Mouse (Mus musculus) heart, adult 9 months (tissue): ENCODE measurements at regions not wholly inside any gene's neighbourhood (a gene's known extent, or its start where the extent isn't known, plus 50 kb on each side); places are given as distances from the start of the nearest gene placed in this dataset.

Source experiments
- DNase-seq, 2 experiments: peaks; one replicate each; pipeline ENCODE4 v3.0.0; 2022; ENCODE audit warnings: low spot score in 2 of 2

DNA sequence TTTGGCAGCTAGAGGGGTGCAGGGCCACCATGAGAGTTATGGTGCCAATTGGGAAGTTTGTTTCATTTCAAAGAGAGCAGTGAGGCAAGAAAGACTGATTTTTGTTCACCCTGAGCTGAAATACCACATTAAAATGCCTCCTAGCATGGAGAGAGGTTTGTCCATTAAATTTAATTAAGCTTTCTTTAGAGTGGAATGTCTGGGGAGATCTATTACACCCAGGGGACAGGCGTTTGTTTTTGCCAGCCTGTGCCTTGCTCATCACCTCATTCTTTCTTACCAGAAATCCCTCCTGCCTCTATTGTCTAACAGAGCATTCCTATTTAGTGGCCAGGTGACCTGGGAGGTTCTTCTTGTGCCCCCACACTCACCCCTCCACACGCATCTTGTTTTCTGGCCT lies 55.2 kb upstream of the Rcn1 start:
- no peak for DNase-seq

DNA sequence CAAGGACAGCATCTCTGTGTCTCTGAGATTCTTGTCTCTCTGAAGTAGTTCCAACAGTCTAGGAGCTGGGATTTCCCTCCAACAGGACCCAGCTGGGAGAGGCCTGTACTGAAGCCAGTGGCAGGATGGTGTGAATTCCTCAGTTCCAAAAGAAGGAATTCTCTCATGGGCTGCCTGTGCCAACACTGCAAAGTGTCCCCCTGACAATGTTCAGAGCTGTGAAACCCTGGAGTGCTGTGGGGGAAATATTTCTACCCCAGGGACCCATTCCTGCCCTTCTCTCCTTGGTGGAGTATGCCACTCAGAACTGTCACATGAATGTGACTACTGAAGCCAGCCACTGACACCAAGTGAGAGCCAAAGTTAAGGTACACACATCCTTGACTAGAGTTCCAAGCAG lies 55.7 kb upstream of the Rcn1 start:
- DNase-seq = no peak

DNA sequence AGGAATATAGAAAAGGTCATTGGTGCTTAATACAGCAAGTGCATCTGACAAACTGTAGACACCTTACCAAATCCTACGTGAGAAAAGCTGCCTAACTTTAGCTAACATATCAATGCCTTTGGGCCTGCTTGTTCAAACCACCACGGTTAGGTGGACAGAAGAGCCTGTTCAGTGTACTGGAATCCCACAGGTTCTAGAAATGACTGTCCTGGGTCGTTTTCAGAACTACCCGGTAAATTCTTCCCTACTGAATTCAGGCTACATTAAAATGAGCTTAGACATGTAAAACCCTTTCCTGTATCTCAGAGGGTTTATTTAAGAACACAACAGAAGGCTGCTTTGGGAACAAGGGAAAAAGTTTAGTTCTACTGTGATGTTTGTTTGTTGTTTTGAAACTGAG lies 59.5 kb upstream of the Rcn1 start:
- DNase-seq = no peak

DNA sequence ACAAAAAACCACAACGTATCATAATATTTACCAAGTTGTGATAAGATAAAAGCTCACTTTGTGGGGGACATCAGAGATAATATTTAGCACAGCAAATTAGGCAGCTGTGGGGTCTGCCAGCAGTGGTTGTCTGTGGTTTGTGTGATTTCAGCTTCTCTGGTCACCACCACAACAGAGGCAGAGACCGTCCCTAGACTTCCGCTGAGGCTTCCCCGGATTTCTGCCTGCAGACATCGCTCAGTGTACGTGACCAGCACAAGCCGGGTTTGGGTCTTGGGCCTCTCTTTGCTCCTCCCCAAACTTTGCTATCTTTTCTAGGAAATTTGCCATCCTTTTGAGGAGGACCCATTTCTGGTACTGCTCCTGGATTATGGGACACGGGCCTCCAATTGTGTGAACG lies 60.4 kb upstream of the Rcn1 start:
- DNase-seq = no peak

DNA sequence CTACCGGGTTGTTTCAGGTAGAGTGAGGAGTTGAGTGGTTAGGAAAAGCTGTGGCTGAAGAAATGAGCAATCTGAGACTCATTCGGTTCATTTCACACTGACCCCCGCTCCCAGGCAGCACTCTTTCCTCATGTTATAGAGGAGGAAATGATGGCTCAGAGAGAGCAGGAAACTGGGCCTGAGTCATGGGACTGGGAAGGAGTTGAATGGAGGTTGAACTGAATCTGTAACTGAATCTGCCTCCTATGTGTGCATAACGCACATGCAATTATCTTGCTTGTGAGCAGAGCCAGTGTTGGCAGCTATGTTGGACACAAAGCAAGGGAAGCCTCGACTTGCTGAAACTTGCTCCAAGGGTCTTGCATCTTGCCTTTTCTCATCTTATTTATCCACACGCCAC lies 66.5 kb upstream of the Rcn1 start:
- no peak for DNase-seq

DNA sequence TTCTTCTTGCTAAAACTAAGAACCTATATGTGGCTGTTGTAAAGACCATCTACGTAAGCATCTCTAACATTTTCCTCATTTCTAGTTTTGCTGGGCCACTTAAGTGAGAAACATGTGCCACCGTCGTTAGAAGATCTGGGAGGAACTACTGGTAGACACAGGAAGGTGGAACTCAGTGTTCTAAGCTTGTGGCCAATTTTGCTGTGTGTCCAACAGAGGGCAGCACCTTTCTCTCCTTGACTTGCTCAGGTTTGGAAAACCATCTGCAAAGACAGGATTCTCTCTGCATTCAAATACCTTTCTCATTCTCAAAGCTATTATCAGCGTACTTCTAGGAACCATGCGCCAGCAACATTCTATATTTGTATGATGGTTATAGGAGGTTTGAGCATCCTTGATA lies 69.8 kb upstream of the Rcn1 start:
- peak in 1 of 2 experiments; percentile 4 for DNase-seq

DNA sequence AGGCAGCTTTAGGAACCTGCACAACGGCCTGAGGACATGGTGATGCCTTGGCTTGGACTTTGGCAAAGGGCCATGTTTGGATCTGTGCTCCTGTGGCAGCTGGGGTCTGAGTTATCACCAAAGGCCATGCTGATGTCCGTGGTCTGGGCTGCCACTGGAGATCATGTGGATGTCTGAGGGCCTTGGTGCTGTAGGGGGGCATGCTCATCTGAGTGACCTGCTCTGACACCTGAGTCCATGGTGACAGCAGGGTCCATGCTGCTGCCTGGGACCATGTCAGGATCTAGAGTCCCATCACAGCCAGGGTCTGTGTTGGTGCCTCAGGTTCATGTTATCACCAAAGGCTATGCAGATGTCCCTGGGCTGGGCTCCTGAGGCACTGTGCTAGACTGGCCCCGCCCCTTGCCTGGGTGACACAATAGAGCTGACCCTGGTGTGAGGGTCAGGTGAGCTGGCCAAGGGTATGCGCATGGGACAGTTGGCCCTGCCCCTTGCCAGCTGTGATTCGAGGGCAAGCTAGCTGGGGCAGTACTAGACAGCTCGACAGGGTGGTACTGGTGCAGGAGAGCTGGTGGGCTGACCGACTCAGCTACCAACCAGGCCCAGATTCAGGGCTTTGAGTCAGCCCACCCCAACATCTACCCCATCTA lies 77.0 kb upstream of the Rcn1 start:
- no peak for DNase-seq

DNA sequence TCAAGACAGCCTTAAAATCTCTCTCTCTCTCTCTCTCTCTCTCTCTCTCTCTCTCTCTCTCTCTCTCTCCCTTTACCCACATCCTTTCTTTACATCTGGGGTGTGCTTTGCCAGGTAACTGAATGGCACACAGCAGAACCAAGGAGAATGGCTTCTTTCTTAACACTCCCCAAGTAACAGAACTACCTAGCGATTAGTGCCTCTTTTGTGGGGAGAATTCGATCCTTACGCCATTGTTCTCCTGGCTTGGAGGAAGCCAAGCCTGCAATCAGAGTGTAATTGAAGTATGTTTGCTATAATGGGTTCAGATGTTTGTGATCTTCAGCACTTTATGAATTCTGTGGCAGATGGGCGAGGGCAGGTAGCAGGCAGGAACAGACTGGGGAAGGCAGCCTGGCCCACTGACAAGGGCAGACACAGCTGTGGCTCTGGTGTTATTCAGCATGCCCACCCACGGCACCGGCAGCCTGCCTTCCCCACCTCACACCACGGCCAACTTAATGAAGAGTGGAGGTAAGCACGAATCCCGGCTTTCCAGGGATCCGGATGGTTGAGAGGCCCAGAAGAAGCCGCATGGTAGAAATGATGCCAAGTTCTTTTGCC lies 83.0 kb upstream of the Rcn1 start:
- DNase-seq = no peak

DNA sequence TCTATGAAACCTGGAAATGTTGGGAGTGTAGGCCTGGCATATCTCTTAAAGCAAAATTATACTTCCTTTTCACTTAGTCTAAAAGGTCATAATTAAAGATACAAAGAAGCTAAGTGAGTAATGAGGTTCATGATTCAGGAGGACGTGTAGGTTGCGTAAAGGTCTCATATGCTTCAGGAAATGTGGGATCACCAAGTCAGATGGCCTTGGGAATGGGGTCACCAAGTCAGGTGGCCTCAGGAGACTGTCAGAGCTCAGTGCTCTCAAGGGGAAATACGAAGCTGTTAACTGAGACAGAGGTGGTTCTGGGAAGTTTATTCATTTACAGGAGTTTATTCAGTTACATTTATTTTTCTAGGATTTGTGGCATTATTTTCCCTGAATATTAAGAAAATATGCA lies 85.4 kb upstream of the Rcn1 start:
- no peak for DNase-seq

DNA sequence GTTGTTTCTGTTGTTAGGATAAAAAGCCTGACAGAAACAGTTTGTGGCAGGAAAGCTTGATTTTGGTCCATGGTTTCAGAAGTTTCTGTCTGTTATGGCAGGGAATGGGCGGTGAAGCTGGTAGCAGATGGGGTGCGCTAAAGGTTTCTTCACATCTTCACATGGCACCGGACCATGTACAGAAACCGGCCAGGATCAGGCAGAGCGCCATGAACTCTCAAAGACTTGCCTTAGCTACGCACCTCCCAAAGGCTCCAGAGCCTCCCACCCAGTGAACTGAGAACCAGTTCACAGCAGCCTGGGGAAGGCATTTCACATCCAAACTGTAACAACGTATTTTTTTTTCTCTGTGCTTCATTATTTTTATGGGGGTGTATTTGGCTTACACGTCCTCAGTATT lies 86.2 kb upstream of the Rcn1 start:
- no peak for DNase-seq

DNA sequence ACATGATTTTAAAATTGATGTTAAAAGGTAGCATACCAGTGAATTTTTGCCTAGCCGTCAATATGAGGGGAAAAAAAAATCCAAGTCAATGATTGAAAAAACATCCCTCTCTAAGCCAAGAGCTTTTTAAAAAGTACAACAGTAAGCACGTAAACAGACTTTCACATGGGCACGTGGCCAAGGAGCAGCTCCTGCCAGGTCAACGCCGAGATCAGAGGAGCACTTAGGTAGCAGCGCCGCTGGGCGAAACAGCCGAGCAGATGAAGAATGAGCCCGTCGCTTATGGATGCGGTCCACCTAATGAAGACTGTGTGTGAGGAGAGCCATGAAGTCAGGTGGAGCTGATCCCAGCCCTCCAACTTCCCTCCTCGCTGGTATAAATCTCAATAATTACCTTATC lies 96.7 kb upstream of the Rcn1 start:
- no peak for DNase-seq

DNA sequence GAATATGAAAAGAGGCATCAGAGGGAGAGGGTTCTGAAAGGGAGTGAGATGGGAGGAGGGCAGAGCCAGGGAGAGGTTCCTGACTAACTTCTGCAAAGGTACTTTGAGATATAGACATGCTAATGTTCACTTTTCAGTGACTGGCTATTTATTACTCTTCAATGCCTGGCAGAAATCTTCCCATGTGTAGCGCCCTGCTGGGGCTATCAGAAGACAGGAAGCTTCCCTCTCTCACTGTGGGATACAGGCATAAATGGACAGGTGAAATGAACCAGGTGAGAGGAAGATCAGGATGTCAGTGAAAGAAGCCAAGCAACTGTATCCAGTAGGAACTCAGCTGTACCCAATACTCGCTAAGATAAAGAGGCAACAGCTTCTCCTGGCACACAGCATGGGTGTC lies 105.1 kb upstream of the Rcn1 start:
- DNase-seq = no peak

DNA sequence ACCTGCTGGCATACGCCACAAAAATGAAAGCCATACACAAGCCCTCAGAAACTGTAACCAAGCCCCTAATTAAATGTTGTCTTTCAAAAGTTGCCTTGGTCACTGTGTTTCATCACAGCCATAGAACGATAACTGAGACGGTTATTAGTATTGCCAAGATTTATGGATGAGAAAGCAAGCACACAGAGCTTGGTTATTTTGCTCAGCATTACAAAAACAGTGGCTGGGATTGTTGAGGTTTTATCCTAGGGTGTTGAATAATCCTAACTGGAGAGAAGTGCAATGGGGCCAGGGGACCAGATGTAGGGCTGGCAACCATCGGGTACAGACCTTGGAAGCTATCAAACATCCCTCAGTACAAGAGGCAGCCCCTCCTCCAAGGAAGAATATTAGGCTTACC lies 106.4 kb upstream of the Rcn1 start:
- no peak for DNase-seq

DNA sequence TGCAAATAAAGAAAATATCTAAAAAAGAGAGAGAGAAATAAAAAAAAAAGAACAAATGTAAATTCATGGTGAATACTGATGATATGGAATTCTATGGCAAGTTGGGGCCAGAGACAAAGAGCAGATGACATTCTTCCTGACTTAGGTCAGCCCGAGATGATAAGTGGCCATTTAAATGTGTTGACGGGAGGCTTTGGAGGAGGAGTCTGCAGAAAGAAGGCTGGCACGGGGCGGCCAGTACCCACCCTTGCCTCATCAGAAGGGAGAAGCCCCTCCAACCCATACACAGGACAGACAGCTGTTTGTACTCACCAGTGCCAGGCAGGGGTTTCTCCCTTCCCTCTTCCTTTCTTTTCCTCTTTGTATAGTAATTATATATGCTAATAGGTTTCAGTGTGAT lies 108.0 kb upstream of the Rcn1 start:
- no peak for DNase-seq

DNA sequence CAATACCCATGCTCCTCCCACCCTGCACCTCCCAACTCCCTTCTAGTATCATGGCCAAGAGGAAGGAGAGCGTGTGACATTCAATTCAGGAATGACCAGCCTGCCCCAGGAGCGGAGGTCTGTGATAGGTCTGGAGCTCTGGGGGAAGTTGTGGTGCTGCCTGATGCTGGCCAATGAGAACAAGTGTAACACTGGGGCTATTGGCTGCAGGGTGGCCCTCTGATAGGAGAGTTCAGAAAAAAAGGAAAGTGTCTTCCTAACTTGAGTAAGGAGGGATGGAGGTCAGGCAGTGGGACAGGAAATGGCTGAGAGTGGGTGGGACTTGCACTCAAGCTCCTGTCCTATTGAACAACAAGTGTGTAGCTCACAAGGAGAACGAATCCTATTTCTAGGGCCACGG lies 111.7 kb upstream of the Rcn1 start:
- DNase-seq = no peak

DNA sequence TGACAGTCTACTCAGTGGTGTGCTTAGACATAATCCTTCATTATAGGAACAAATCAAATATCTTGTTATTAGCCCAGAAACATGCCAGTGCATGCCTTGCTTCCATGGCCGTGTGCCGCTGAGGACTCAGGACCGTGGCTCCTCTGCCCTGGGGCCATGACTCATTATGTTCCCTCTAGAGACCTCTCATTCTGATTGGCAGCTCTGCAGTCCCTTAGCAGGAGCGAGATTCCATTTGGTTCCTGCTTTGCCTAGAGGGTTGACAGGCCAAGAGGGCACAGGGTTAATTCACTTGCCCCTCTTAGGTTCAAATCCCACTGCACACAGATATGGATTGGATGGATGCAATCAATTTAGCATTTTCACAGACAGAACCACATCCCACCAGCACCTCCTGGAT lies 112.6 kb upstream of the Rcn1 start:
- DNase-seq = no peak

DNA sequence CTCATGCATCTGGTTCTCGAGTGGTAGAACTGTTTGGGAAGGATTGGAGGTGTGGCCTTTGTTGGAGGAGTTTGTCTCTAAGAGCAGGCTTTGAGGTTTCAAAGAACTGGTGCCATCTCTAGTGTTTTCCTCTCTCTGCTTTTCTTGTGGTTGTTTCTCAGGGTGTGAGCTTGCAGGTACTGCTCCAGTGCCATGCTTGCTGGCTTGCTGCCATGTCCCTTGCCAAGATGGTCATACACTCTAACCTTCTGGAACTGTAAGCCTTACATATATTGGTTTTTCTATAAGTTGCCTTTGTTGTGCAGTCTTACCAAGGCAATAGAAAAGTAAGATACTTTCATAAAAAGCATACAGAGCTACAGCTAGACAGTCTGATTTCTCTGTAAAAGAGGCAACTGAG lies 115.1 kb upstream of the Rcn1 start:
- no peak for DNase-seq

DNA sequence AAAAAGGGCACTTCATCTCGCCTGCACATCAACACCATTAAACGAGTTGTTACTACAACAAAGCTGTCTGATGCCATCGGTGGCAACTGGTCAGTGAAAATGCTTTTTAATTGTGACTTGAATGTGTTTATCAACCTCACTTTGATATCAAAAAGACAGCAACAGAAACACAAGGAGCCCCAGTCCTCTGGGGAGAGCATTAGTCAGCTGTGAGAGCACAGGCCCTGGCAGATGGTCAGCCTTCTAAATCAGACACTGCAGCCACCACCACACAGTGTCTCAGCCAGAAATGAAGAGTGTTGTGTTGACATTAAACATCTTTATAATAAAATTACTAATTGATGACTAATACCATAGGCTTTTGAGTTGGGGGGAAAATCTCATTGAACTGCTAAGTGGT lies 115.8 kb upstream of the Rcn1 start:
- DNase-seq = no peak

DNA sequence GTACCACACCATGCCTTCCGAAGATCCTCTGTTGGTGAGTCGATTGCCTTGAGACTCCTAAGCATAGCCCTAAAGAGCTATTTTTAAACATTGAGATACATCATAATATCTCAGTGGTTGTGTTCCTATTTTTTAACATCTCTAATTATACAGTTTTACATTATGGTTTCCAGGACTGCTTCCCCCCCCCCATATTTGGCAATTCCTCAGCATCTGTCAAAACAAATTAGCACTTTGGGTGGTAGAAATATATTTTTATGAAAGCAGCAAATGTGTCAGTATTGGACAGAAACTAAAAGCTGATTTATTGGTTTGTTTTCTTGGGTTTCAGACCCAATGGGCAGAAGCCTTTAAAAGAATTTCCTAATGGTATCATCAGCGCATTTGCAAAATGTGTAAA lies 116.2 kb upstream of the Rcn1 start:
- no peak for DNase-seq

DNA sequence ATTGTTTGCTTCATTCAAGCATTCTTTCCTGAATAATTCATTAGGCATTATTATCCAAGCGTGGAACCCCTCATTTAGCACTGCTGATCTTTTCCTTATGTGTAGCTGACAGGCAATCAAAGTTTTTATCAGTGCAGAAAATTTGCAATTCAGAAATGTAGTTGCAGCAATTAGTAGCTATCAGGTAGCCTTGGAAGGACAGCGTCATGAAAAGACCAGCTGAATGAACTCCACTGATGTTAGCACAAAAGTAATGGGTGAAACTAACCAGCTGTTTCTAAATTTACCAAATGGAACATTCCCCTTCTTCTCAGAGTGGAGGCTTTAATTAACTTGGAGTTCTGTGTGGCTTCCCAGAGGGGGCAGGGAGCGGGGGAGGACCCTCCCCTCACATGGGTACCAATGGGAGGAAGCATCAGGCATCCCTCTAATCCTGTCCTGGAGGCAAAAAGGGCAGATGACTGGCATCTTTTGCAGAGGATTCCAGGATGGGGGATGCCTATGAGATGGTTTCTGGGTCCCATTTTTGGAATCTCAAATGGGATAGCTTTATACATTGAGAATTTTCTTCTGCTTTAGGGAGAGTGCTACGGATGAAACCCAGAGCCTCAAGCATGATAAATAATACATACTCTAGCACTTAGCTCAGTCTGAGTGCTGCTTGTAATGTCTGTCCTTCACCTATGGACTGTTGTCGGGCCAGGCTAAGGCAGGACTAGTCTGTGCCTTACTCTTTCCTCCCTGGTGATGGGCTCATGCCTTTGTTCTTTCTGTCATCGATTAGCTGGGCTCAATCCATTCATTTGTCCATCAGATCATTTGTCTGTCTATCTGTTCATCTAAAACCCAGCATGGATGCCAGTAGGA lies 117.4 kb upstream of the Rcn1 start:
- no peak for DNase-seq

DNA sequence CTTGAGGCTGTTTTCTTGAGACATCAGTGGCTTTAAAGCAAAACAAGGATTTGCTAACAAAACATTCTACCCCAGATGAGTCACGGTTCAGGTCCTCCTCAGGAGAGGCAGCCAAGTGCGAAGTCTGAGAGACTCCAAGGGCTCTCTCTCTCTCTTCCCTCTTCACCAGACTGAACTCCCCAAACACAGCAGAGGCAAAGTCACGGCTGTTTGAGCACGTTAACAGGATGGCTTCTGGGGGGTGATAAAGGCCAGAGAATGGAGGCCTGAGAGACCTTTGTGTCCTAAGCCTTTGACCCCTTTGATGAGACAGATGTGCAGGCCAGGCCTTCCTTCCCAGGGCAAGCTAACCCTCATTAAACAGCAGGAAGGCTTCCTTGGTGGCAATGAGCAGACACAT lies 122.7 kb upstream of the Rcn1 start:
- no peak for DNase-seq

DNA sequence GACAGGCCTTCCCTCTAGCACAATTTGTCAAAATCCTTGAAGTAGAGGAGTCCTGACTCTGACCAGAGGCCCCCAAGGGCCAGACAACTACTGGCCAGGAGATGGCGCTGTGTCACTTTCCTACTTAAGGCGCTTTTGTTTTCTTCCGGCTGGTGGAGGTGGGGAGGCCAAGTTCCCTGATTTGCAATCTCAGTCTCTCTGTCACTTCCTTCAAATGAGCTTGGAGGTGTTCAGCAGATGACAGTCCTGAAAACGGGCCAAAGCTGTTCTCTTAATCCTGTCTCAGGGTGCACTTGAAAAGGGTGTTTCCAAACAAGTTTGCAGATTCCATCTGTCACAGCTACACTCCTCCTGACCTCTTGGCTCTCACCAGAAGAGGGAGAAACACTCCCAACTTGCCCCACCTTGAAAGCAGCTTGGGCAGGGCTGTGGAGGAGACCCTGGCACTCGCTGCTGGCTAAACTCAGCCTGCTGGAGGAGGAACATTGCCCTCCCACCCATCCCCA lies 124.2 kb upstream of the Rcn1 start:
- peak in 1 of 2 experiments; percentile 3 for DNase-seq

DNA sequence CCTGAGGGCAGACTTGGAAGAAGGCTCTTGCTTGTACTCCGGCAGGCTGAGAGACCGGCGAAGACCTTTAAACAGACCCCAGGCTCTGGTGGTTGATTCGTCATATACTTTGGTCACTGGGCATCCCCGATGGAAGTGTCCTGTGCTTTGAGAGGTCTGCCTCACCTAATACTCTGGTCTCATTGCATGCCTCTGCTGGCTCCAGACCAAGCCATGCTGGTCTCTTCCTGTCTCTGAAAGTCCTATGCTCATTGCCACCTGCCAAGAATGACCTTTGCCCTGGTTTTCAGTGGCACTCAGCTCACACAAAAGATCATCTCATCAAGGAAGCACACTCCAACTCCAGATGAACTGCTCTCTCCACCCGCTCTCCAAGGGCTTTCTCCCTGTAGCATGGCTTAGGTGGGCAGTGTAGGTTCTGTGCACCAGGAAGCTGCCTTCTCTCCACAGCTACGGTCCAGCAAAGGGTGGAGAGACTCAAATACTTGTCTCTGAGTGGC lies 126.0 kb upstream of the Rcn1 start:
- no peak for DNase-seq
